Mouse (Mus musculus) macrophage (primary cell): ENCODE results near the gene Wdr76. TPM values are rescaled to one million over a fixed set of nuclear protein-coding genes. Genes with fewer than 3 reads are reported as not detected.
"Not testable (repeated sequence)": the region's sequence is repeated elsewhere in the genome, so short reads cannot be mapped to it uniquely, and the experiment has no call there.

Experiments
- H3K27ac ChIP-seq: fragments of 350-480 bp; formaldehyde crosslinking; 2 replicates; pipeline ENCODE4 v1.9.0; 2021
- H3K36me3 ChIP-seq: fragments of 350-480 bp; formaldehyde crosslinking; 2 replicates; pipeline ENCODE4 v1.9.0; 2021; ENCODE audit errors: inconsistent target
- H3K4me3 ChIP-seq: fragments of 350-480 bp; formaldehyde crosslinking; 2 replicates; pipeline ENCODE4 v1.9.0; 2021; ENCODE audit errors: inconsistent target
- H3K79me2 ChIP-seq: fragments of 350-480 bp; formaldehyde crosslinking; 2 replicates; pipeline ENCODE4 v1.9.0; 2021; ENCODE audit errors: inconsistent target
- WGBS: methylation state at CpG from one replicate; pipeline ENCODE4 v1.1.7; 2026; ENCODE audit warnings: inconsistent platforms; ENCODE audit not compliant: missing documents; 5-methylcytosine and 5-hydroxymethylcytosine counted together
- polyA plus RNA-seq: library from polyadenylated mRNA; stranded (reverse); fragments of 250-400 nt; gene quantifications from 3 replicates; pipeline ENCODE4 v1.2.4, GENCODE M21; 2018; ENCODE audit warnings: inconsistent platforms

The Wdr76 gene
- polyA plus RNA-seq, 1 experiment from 2014 or later = 3.4 TPM

- peaks cover 75% of the 10 kb centered on the region for H3K79me2 ChIP-seq
- H3K36me3 ChIP-seq = no peaks in the 10 kb centered on the region
- peak overlapping the region; percentile 69 for H3K4me3 ChIP-seq
- peak overlapping the region; percentile 64 for H3K27ac ChIP-seq
- 5% methylated on average over 12 of the region's 12 CpGs for WGBS
Measured at GRCm38 (mm10) chr2:121507173-121507950, 839 bp downstream of the Wdr76 start.

GRCm38 (mm10) chr2:121507951-121508330 is 1.4 kb downstream of the Wdr76 start:
- peak overlapping the region; percentile 69 for H3K4me3 ChIP-seq
- no peaks in the 10 kb centered on the region for H3K36me3 ChIP-seq
- H3K27ac ChIP-seq = no peak overlapping the region
- WGBS = 83% methylated on average over 2 of the region's 2 CpGs
- H3K79me2 ChIP-seq = peaks cover 73% of the 10 kb centered on the region

GRCm38 (mm10) chr2:121509584-121509983 is 3.1 kb downstream of the Wdr76 start:
- H3K27ac ChIP-seq = no peak overlapping the region
- WGBS = 68% methylated on average over 16 of the region's 16 CpGs

GRCm38 (mm10) chr2:121511401-121511800 is 4.9 kb downstream of the Wdr76 start:
- Histone ChIP-seq H3K27ac (no peak overlapping the region), H3K4me3 (no peak overlapping the region), H3K79me2 (peaks cover 69% of the 10 kb centered on the region), H3K36me3 (no peaks in the 10 kb centered on the region)
- WGBS = 96% methylated on average over 8 of the region's 8 CpGs

More at GRCm38 (mm10) chr2:121509584-121509983, 3.1 kb downstream of the Wdr76 start:
- H3K36me3 ChIP-seq = no peaks in the 10 kb centered on the region
- H3K79me2 ChIP-seq = peaks cover 73% of the 10 kb centered on the region
- H3K4me3 ChIP-seq = peak overlapping the region; percentile 7; the same call in 1 of the 2 replicates

- H3K79me2 ChIP-seq = peaks cover 54% of the 10 kb centered on the region
- WGBS = 98% methylated on average over 3 of the region's 5 CpGs
- H3K4me3 ChIP-seq, H3K36me3 ChIP-seq, H3K27ac ChIP-seq: not testable (repeated sequence)
Measured at GRCm38 (mm10) chr2:121512991-121513765, 6.7 kb downstream of the Wdr76 start.

GRCm38 (mm10) chr2:121514211-121514610 is 7.7 kb downstream of the Wdr76 start:
- Histone ChIP-seq H3K36me3 (no peaks in the 10 kb centered on the region), H3K27ac (no peak overlapping the region), H3K4me3 (no peak overlapping the region), H3K79me2 (peaks cover 44% of the 10 kb centered on the region)
- WGBS = 92% methylated on average over 4 of the region's 4 CpGs

- no peak overlapping the region for H3K27ac ChIP-seq
- H3K79me2 ChIP-seq = peaks cover 24% of the 10 kb centered on the region
- 94% methylated on average over 5 of the region's 5 CpGs for WGBS
- no peak overlapping the region for H3K4me3 ChIP-seq
- H3K36me3 ChIP-seq = no peaks in the 10 kb centered on the region
Measured at GRCm38 (mm10) chr2:121518106-121518505, 11.6 kb downstream of the Wdr76 start.

- H3K36me3 ChIP-seq, H3K4me3 ChIP-seq, H3K27ac ChIP-seq: not testable (repeated sequence)
- 93% methylated on average over 2 of the region's 4 CpGs for WGBS
- H3K79me2 ChIP-seq = peaks cover 22% of the 10 kb centered on the region
Measured at GRCm38 (mm10) chr2:121518711-121519110, 12.2 kb downstream of the Wdr76 start.

- Histone ChIP-seq H3K27ac (no peak overlapping the region), H3K4me3 (no peak overlapping the region), H3K36me3 (no peaks in the 10 kb centered on the region; the same call in 1 of the 2 replicates), H3K79me2 (no peaks in the 10 kb centered on the region)
- WGBS = 94% methylated on average over 2 of the region's 2 CpGs
Measured at GRCm38 (mm10) chr2:121522006-121522405, 15.5 kb downstream of the Wdr76 start.

- H3K27ac ChIP-seq, H3K79me2 ChIP-seq, H3K36me3 ChIP-seq, H3K4me3 ChIP-seq: not testable (repeated sequence)
- 92% methylated on average over 3 of the region's 3 CpGs for WGBS
Measured at GRCm38 (mm10) chr2:121522830-121523229, 16.3 kb downstream of the Wdr76 start.

- Histone ChIP-seq H3K79me2 (no peaks in the 10 kb centered on the region), H3K27ac (no peak overlapping the region), H3K4me3 (no peak overlapping the region), H3K36me3 (no peaks in the 10 kb centered on the region; the same call in 1 of the 2 replicates)
- WGBS = 92% methylated on average over 1 of the region's 2 CpGs
Measured at GRCm38 (mm10) chr2:121525056-121525455, 18.5 kb downstream of the Wdr76 start.

- 95% methylated on average over 3 of the region's 3 CpGs for WGBS
- no peak overlapping the region for H3K4me3 ChIP-seq
- no peaks in the 10 kb centered on the region for H3K36me3 ChIP-seq
- no peaks in the 10 kb centered on the region for H3K79me2 ChIP-seq
- no peak overlapping the region for H3K27ac ChIP-seq
Measured at GRCm38 (mm10) chr2:121544829-121545228, 38.3 kb downstream of the Wdr76 start.

- H3K79me2 ChIP-seq = no peaks in the 10 kb centered on the region
- H3K4me3 ChIP-seq = no peak overlapping the region
- 94% methylated on average over 6 of the region's 6 CpGs for WGBS
- H3K36me3 ChIP-seq = no peaks in the 10 kb centered on the region
- no peak overlapping the region for H3K27ac ChIP-seq
Measured at GRCm38 (mm10) chr2:121549630-121550029, 43.1 kb downstream of the Wdr76 start.

- no peak overlapping the region for H3K27ac ChIP-seq
- H3K79me2 ChIP-seq = no peaks in the 10 kb centered on the region
- 87% methylated on average over 8 of the region's 8 CpGs for WGBS
- H3K36me3 ChIP-seq = no peaks in the 10 kb centered on the region
- no peak overlapping the region for H3K4me3 ChIP-seq
Measured at GRCm38 (mm10) chr2:121551271-121551670, 44.7 kb downstream of the Wdr76 start.

GRCm38 (mm10) chr2:121563117-121563516 is 56.6 kb downstream of the Wdr76 start:
- 91% methylated on average over 2 of the region's 3 CpGs for WGBS
- Histone ChIP-seq H3K36me3 (no peaks in the 10 kb centered on the region), H3K79me2 (no peaks in the 10 kb centered on the region), H3K4me3 (no peak overlapping the region), H3K27ac (no peak overlapping the region)
